Mouse (Mus musculus) C2C12 (cell line): ENCODE measurements at regions not wholly inside any gene's neighbourhood (a gene's known extent, or its start where the extent isn't known, plus 50 kb on each side); places are given as distances from the start of the nearest gene placed in this dataset.

Source experiments
- H3K27me3 ChIP-seq: one replicate; pipeline ENCODE4 v1.6.1; 2011; ENCODE audit not compliant: control insufficient read depth, insufficient read depth, insufficient read length
- H3K36me3 ChIP-seq: one replicate; pipeline ENCODE4 v1.6.1; 2011; ENCODE audit not compliant: control insufficient read depth, insufficient read depth
- H3K4me3 ChIP-seq: one replicate; pipeline ENCODE4 v1.5.1; 2011; ENCODE audit warnings: mild to moderate bottlenecking, control low read depth; ENCODE audit not compliant: poor library complexity, insufficient read depth, severe bottlenecking
- H3K79me2 ChIP-seq: one replicate; pipeline ENCODE4 v1.6.1; 2011; ENCODE audit not compliant: control insufficient read depth, insufficient read depth
- H3K79me3 ChIP-seq: one replicate; pipeline ENCODE4 v1.6.1; 2011; ENCODE audit warnings: low read depth, control low read depth
- H3ac ChIP-seq: one replicate; pipeline ENCODE3; 2011; ENCODE audit warnings: low read depth; ENCODE audit not compliant: control insufficient read depth, insufficient read length
- CEBPB ChIP-seq: IDR thresholded peaks from one replicate; pipeline ENCODE4 v1.6.1; 2011; ENCODE audit warnings: low read depth, mild to moderate bottlenecking, control low read depth, moderate library complexity
- CTCF ChIP-seq: IDR thresholded peaks from one replicate; pipeline ENCODE4 v1.5.1; 2011; ENCODE audit not compliant: control insufficient read depth, insufficient read depth, insufficient read length
- FOSL1 ChIP-seq: IDR thresholded peaks from one replicate; pipeline ENCODE4 v1.8.0; 2011; ENCODE audit warnings: mild to moderate bottlenecking, low read length; ENCODE audit not compliant: poor library complexity, insufficient read depth, severe bottlenecking
- MAX ChIP-seq: IDR thresholded peaks from one replicate; pipeline ENCODE4 v1.6.1; 2011; ENCODE audit warnings: mild to moderate bottlenecking, control low read depth
- MYOD1 ChIP-seq: IDR thresholded peaks from one replicate; pipeline ENCODE4 v1.6.1; 2011; ENCODE audit warnings: low read depth; ENCODE audit not compliant: control insufficient read depth, insufficient read length
- MYOG ChIP-seq: IDR thresholded peaks from one replicate; pipeline ENCODE4 v1.6.1; 2011; ENCODE audit not compliant: control insufficient read depth, insufficient read length; ENCODE audit errors: extremely low read depth
- USF1 ChIP-seq: IDR thresholded peaks from one replicate; pipeline ENCODE4 v1.6.1; 2011; ENCODE audit warnings: low read depth, mild to moderate bottlenecking, control low read depth, moderate library complexity

DNA sequence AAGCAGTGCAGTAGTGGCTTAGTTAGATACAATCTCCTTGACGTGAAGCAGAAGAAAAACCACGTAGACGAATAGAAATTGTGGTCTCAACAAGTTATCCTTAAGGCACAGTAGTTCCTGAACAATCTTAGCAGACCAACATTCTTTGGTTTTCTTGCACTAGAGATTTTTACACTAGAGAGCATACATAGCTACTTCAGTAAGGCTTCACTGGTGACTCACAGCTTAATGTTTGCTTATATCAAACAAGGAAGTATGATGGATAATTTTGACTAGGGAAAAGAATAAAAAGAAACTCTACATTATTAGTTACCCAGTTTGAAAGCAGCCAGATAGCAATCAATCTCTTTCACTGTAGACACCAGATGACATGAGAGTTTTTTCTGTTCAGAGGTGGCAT lies 395.5 kb downstream of the Cps1 start:
- H3K79me2 ChIP-seq: no peaks in the 10 kb centered on the region
- no peak overlapping the region for H3K4me3 ChIP-seq
- no peak for TF ChIP-seq FOSL1
- no peak for TF ChIP-seq USF1
- TF ChIP-seq MAX: no peak
- no peak for TF ChIP-seq MYOG
- TF ChIP-seq MYOD1: no peak
- TF ChIP-seq CEBPB: no peak
- no peak for TF ChIP-seq CTCF
- no peaks in the 10 kb centered on the region for H3K36me3 ChIP-seq
- no peaks in the 10 kb centered on the region for H3K27me3 ChIP-seq
- H3ac ChIP-seq: no peak overlapping the region
- no peaks in the 10 kb centered on the region for H3K79me3 ChIP-seq

GRCm38 (mm10) chr1:67558728-67559127 lies 435.9 kb downstream of the Cps1 start:
- no peaks in the 10 kb centered on the region for H3K27me3 ChIP-seq
- no peaks in the 10 kb centered on the region for H3K79me3 ChIP-seq
- TF ChIP-seq CTCF (no peak), MYOG (no peak), MAX (no peak), FOSL1 (no peak), MYOD1 (no peak), USF1 (no peak), CEBPB (no peak)
- no peak overlapping the region for H3K4me3 ChIP-seq
- no peak overlapping the region for H3ac ChIP-seq
- no peaks in the 10 kb centered on the region for H3K36me3 ChIP-seq
- H3K79me2 ChIP-seq: no peaks in the 10 kb centered on the region

DNA sequence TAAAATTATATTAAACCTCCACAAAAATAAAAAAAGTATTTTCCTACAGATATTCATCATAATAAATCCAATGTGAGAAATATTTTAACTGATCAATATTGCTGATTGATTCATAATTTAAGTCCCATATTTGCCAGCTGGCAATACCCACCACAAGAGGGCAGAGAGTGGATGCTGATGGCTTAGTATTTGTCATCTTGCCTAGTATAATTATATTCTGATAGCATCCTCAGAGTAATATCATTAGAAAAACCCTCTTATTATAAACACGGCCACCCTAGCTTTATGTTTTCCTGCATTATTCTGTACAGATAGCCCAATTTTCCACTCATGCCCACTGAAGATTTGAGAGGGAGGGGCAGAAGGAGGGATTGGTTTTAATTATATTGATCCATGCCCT lies 436.4 kb downstream of the Cps1 start:
- Histone ChIP-seq H3K79me3 (no peaks in the 10 kb centered on the region), H3ac (no peak overlapping the region), H3K36me3 (no peaks in the 10 kb centered on the region), H3K27me3 (no peaks in the 10 kb centered on the region), H3K4me3 (no peak overlapping the region), H3K79me2 (no peaks in the 10 kb centered on the region)
- no peak for TF ChIP-seq USF1
- no peak for TF ChIP-seq MYOG
- no peak for TF ChIP-seq MAX
- no peak for TF ChIP-seq MYOD1
- TF ChIP-seq CTCF: no peak
- no peak for TF ChIP-seq FOSL1
- TF ChIP-seq CEBPB: no peak

GRCm38 (mm10) chr1:67571616-67572015 lies 448.8 kb downstream of the Cps1 start:
- TF ChIP-seq CEBPB (no peak), USF1 (no peak), MYOG (no peak), CTCF (no peak), MYOD1 (no peak), MAX (no peak), FOSL1 (no peak)
- Histone ChIP-seq H3K36me3 (no peaks in the 10 kb centered on the region), H3K27me3 (no peaks in the 10 kb centered on the region)

DNA sequence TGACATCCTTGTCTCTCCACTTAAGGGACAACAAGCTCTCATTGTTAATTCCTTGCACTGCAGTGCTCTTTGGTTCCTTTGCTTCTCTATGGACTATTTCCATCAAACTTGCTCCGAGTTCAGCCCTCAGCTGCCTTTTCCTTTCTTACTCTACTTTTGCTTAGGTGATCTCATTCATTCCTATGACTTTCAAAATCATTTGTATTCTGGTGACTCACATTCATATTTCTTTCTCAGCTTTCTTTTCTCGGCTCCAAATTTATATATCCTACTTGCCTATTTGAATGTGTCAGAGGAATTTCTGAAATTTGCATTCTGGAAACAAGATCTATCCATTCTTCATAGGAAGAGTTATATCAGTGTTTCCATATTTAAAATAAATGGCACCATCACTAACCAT lies 456.9 kb downstream of the Cps1 start:
- Histone ChIP-seq H3ac (no peak overlapping the region), H3K79me3 (no peaks in the 10 kb centered on the region), H3K79me2 (no peaks in the 10 kb centered on the region), H3K27me3 (no peaks in the 10 kb centered on the region), H3K4me3 (no peak overlapping the region), H3K36me3 (no peaks in the 10 kb centered on the region)
- no peak for TF ChIP-seq MYOG

More at GRCm38 (mm10) chr1:67571616-67572015, 448.8 kb downstream of the Cps1 start:
- Histone ChIP-seq H3K4me3 (no peak overlapping the region), H3ac (no peak overlapping the region), H3K79me2 (no peaks in the 10 kb centered on the region), H3K79me3 (no peaks in the 10 kb centered on the region)
